Mouse (Mus musculus) heart, adult 18-20 months (tissue): ENCODE results near the gene Polr1e. TPM values are rescaled to one million over a fixed set of nuclear protein-coding genes. Genes with fewer than 3 reads are reported as not detected.
A peak's percentile ranks its signal among the peaks of the same experiment; 100 is the strongest.
"Not testable (repeated sequence)": the region's sequence is repeated elsewhere in the genome, so short reads cannot be mapped to it uniquely, and the experiment has no call there.

Experiments used
- DNase-seq, 2 experiments: peaks; one replicate each; pipeline ENCODE4 v3.0.0; 2021 to 2022; ENCODE audit warnings: mixed read lengths in 1 of 2
- total RNA-seq, 2 experiments: library from RNA; stranded (reverse); gene quantifications; 2 replicates each; pipeline ENCODE4 v1.2.3; 2021

Gene Polr1e
- total RNA-seq, 2 experiments from 2014 or later = 14.5 to 20.7 TPM

- DNase-seq = peak in 1 of 2 experiments; percentile 28
Observed at GRCm38 (mm10) chr4:45054862-45055261, 36.5 kb downstream of the Polr1e start.

GRCm38 (mm10) chr4:45055451-45055850 lies 37.1 kb downstream of the Polr1e start:
- peak; percentile 67 to 73 for DNase-seq

- DNase-seq = not testable (repeated sequence)
Observed at GRCm38 (mm10) chr4:45063836-45064235, 45.5 kb downstream of the Polr1e start.

DNA sequence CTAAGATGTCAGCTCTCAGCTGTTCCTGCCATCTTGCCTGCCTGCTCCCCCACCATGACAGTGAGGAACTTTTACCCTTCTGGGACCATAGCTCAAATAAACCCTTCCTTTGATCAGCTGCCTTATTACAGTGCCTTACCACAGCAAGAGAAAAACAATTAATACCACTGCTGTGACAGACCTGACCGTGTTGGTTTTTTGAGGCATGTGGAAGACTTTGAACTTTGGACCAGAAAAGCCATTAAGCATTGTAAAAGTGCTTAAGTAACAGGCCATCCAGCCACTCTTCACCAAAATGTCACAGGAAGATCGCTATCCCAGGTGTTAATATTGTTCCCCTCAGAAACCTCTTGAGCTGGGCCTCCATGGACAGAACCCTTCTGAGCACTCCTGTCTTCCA lies 46.2 kb downstream of the Polr1e start:
- no peak for DNase-seq

GRCm38 (mm10) chr4:45066036-45066730 lies 47.8 kb downstream of the Polr1e start:
- DNase-seq = no peak

GRCm38 (mm10) chr4:45067742-45068141 lies 49.4 kb downstream of the Polr1e start:
- DNase-seq = no peak

GRCm38 (mm10) chr4:45072261-45072973 lies 54.0 kb downstream of the Polr1e start:
- no peak for DNase-seq

DNA sequence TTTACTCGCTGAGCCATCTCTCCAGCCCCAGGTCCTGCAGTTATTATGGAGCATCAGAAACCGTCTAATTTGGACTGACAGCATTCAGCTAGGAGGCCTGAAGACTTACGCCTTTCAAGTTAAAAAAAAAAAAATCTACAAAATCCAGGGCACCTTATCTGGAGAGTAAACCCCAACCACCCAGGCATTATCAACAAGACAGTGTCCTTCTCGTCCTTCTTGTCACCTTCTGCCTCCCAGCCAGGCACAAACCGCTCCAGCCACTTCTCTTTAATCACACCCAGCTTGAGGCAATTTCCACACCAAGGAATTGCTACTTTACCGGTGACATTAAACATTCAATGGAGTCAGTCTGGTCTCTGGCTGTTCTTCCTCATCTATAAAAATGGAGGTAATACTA lies 55.2 kb downstream of the Polr1e start:
- no peak for DNase-seq

GRCm38 (mm10) chr4:45081041-45081440 lies 62.7 kb downstream of the Polr1e start:
- DNase-seq = not testable (repeated sequence)

GRCm38 (mm10) chr4:45082951-45083350 lies 64.6 kb downstream of the Polr1e start:
- no peak for DNase-seq

DNA sequence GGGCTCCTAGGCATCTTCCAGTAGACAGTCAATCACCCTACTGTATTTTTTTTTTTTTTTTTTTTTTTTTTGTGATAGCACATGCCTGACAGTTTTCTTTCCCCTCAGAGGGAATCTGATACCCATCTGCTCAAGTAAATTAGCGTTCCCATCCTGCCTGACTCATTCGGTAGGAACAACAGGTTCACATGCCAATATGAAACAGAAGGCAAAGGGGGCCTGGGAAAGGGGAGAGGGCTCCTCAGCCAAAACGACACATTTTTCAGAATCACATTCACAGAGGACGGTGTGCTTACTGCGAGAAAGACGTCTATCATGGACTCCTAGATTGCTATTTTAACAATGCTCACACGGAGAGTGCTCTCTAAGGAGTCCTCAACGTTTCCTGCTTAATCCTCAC lies 65.1 kb downstream of the Polr1e start:
- peak in 1 of 2 experiments; percentile 18 for DNase-seq

- DNase-seq = peak; percentile 95 to 96
Observed at GRCm38 (mm10) chr4:45084021-45084894, 65.9 kb downstream of the Polr1e start, which contains the start of gene Fbxo10. Fbxo10 (minus strand) TSS chr4:45084604.

GRCm38 (mm10) chr4:45084895-45085290 lies 66.5 kb downstream of the Polr1e start:
- no peak for DNase-seq

Other genes with a start within 250 kb of the Polr1e start
- gene Grhpr, start 37.2 kb upstream of the Polr1e start, total RNA-seq = 10 to 100 TPM; 38.6 to 43.6 TPM
- gene Zbtb5, start 6.2 kb upstream of the Polr1e start, total RNA-seq = 1 to 10 TPM; 3.7 to 4.1 TPM
- 1 to 10 TPM; 7.4 to 9.3 TPM for gene Fbxo10, start 66.0 kb downstream of the Polr1e start, total RNA-seq
- gene Tomm5, start 89.5 kb downstream of the Polr1e start, total RNA-seq = 100 to 1,000 TPM; 238 to 281 TPM
- under 1 TPM; 0.30 to 0.33 TPM for gene Frmpd1, start 166.3 kb downstream of the Polr1e start, total RNA-seq